Mouse (Mus musculus) megakaryocyte, embryonic 14.5 days (primary cell): ENCODE measurements at regions not wholly inside any gene's neighbourhood (a gene's known extent, or its start where the extent isn't known, plus 50 kb on each side); places are given as distances from the start of the nearest gene placed in this dataset.

ENCODE experiments used
- FLI1 ChIP-seq: IDR thresholded peaks from 2 replicates; pipeline ENCODE4 v1.6.1; 2012; ENCODE audit warnings: low read length, inconsistent platforms, mixed read lengths
- GATA1 ChIP-seq: IDR thresholded peaks from 3 replicates; pipeline ENCODE4 v1.6.1; 2012; ENCODE audit warnings: mixed read lengths, low read length, inconsistent platforms, borderline replicate concordance

GRCm38 (mm10) chr14:66493691-66494121 lies 484.7 kb upstream of the Gulo start:
- TF ChIP-seq GATA1: no peak
- TF ChIP-seq FLI1: no peak
